Mouse (Mus musculus): ENCODE data around the gene Spag16.

The Spag16 gene

GRCm38 (mm10) chr1:70527134-70527533 is 700.4 kb downstream of the Spag16 start:
- DNase-seq, result no peak

GRCm38 (mm10) chr1:70529771-70530170 is 703.0 kb downstream of the Spag16 start:
- DNase-seq, result no peak

- no peak for DNase-seq
These were observed 725.1 kb downstream of the Spag16 start for GRCm38 (mm10) chr1:70551839-70552238.

- DNase-seq, result no peak
These were observed 795.0 kb downstream of the Spag16 start for GRCm38 (mm10) chr1:70621805-70622204.

- no peak for DNase-seq
These were observed 798.2 kb downstream of the Spag16 start for GRCm38 (mm10) chr1:70624803-70625460.

- DNase-seq, result no peak
These were observed 825.9 kb downstream of the Spag16 start for GRCm38 (mm10) chr1:70652719-70653118.

- peak; percentile 97 for DNase-seq
These were observed 865.8 kb downstream of the Spag16 start for GRCm38 (mm10) chr1:70692529-70692928.

- DNase-seq, result no peak
These were observed 873.5 kb downstream of the Spag16 start for GRCm38 (mm10) chr1:70700270-70700669.

- no peak for DNase-seq
These were observed 877.2 kb downstream of the Spag16 start for GRCm38 (mm10) chr1:70703934-70704333.

- no peak for DNase-seq
These were observed 879.1 kb downstream of the Spag16 start for GRCm38 (mm10) chr1:70705821-70706220.

- no peak for DNase-seq
These were observed 898.3 kb downstream of the Spag16 start for GRCm38 (mm10) chr1:70725045-70725444.

GRCm38 (mm10) chr1:70725655-70726066 is 898.9 kb downstream of the Spag16 start, which contains the start of gene Vwc2l:
TSS of gene Vwc2l (plus strand) at chr1:70725715.
- peak; percentile 45 for DNase-seq

Measured in kidney, adult 9 months (tissue).